Mouse (Mus musculus): ENCODE results near the gene Naa38. TPM values are rescaled to one million over a fixed set of nuclear protein-coding genes. Genes with fewer than 3 reads are reported as not detected.

Naa38 gene
- total RNA-seq, 2 experiments from 2014 or later = 94.1 to 95.0 TPM

GRCm38 (mm10) chr11:69398486-69399200 is 3.4 kb downstream of the Naa38 start:
- DNase-seq = no peak
- intact Hi-C loops (cut with DNase I) = no loop called here

GRCm38 (mm10) chr11:69399201-69400082 is 4.2 kb downstream of the Naa38 start:
- peak in 1 of 2 experiments; percentile 35 for DNase-seq
- intact Hi-C loops (cut with DNase I) = loop anchor here (2.0 kb wide), 1 partner anchor 113 kb away; no protein-coding TSS in a partner anchor

- intact Hi-C loops (cut with DNase I) = loop anchor here (2.0 kb wide), 1 partner anchor 113 kb away; no protein-coding TSS in a partner anchor
- DNase-seq = no peak
Observed at GRCm38 (mm10) chr11:69400083-69400850, 5.0 kb downstream of the Naa38 start.

- peak; percentile 93 to 94 for DNase-seq
- intact Hi-C loops (cut with DNase I) = loop anchor here (1.0 to 2.0 kb wide), 3 partner anchors 18 to 112 kb away; no protein-coding TSS in a partner anchor
Observed at GRCm38 (mm10) chr11:69401210-69401637, 5.9 kb downstream of the Naa38 start.

- intact Hi-C loops (cut with DNase I) = loop anchor here (1.0 to 2.0 kb wide), 3 partner anchors 17 to 111 kb away; no protein-coding TSS in a partner anchor
- no peak for DNase-seq
Observed at GRCm38 (mm10) chr11:69401987-69402386, 6.7 kb downstream of the Naa38 start.

- no peak for DNase-seq
- intact Hi-C loops (cut with DNase I) = no loop called here
Observed at GRCm38 (mm10) chr11:69403691-69404594, 8.7 kb downstream of the Naa38 start.

GRCm38 (mm10) chr11:69404595-69405396 is 9.5 kb downstream of the Naa38 start:
- DNase-seq = no peak
- intact Hi-C loops (cut with DNase I) = no loop called here

GRCm38 (mm10) chr11:69405397-69406200 is 10.3 kb downstream of the Naa38 start:
- intact Hi-C loops (cut with DNase I) = no loop called here
- DNase-seq = no peak

- intact Hi-C loops (cut with DNase I) = no loop called here
Observed at GRCm38 (mm10) chr11:69406282-69406681, 11.0 kb downstream of the Naa38 start.

GRCm38 (mm10) chr11:69406867-69407723 is 11.8 kb downstream of the Naa38 start:
- no peak for DNase-seq
- intact Hi-C loops (cut with DNase I) = no loop called here

More at GRCm38 (mm10) chr11:69406282-69406681, 11.0 kb downstream of the Naa38 start:
- no peak for DNase-seq

- intact Hi-C loops (cut with DNase I) = no loop called here
- DNase-seq = no peak
Observed at GRCm38 (mm10) chr11:69407724-69408004, 12.4 kb downstream of the Naa38 start.

- DNase-seq = peak; percentile 90 to 91
- intact Hi-C loops (cut with DNase I) = no loop called here
Observed at GRCm38 (mm10) chr11:69408541-69409377, 13.5 kb downstream of the Naa38 start.

- intact Hi-C loops (cut with DNase I) = loop anchor here (1.0 to 10.0 kb wide), 3 partner anchors 9 to 315 kb away; partner anchors contain the start of gene Per1
- DNase-seq = peak; percentile 91 to 92
Observed at GRCm38 (mm10) chr11:69409378-69410044, 14.2 kb downstream of the Naa38 start.

GRCm38 (mm10) chr11:69410045-69410309 is 14.7 kb downstream of the Naa38 start:
- DNase-seq = no peak
- intact Hi-C loops (cut with DNase I) = loop anchor here (1.0 to 10.0 kb wide), 3 partner anchors 8 to 315 kb away; partner anchors contain the start of gene Per1

- DNase-seq = peak; percentile 77 to 81
- intact Hi-C loops (cut with DNase I) = loop anchor here (1.0 to 10.0 kb wide), 3 partner anchors 8 to 316 kb away; partner anchors contain the start of gene Per1
Observed at GRCm38 (mm10) chr11:69410310-69411072, 15.2 kb downstream of the Naa38 start.
